Mouse (Mus musculus) limb, embryonic 14.5 days (tissue): ENCODE results near the gene Pkp4. TPM values are rescaled to one million over a fixed set of nuclear protein-coding genes. Genes with fewer than 3 reads are reported as not detected.

Source experiments
- ATAC-seq: fragments of 200-750 bp; cut with Nextera tagmentation; 2 replicates; pipeline ENCODE4 v1.8.0; 2017; ENCODE audit warnings: low read depth, moderate number of reproducible peaks, moderate TSS enrichment; ENCODE audit not compliant: low FRiP score
- DNase-seq: peaks from one replicate; pipeline ENCODE4 v3.0.0-alpha.2; 2015; ENCODE audit warnings: low spot score
- H3K27ac ChIP-seq: fragments of 300-500 bp; sonication (generic); replicated peaks from 2 replicates; pipeline ENCODE4 v1.5.1; 2014; ENCODE audit warnings: low read depth, mild to moderate bottlenecking, low read length, moderate library complexity, mixed read lengths
- H3K27me3 ChIP-seq: fragments of 300-500 bp; sonication (generic); 2 replicates; pipeline ENCODE4 v1.6.1; 2014; ENCODE audit warnings: low read length, mixed read lengths; ENCODE audit not compliant: control insufficient read depth, insufficient read depth
- H3K36me3 ChIP-seq: fragments of 300-500 bp; sonication (generic); 2 replicates; pipeline ENCODE4 v1.6.1; 2014; ENCODE audit warnings: mild to moderate bottlenecking, low read length, moderate library complexity, mixed read lengths; ENCODE audit not compliant: control insufficient read depth, insufficient read depth
- H3K4me1 ChIP-seq: fragments of 300-500 bp; sonication (generic); 2 replicates; pipeline ENCODE4 v1.6.1; 2014; ENCODE audit warnings: antibody characterized with exemption, low read length, mixed read lengths; ENCODE audit not compliant: control insufficient read depth, insufficient read depth
- H3K4me2 ChIP-seq: fragments of 300-500 bp; sonication (generic); replicated peaks from 2 replicates; pipeline ENCODE4 v1.6.1; 2014; ENCODE audit warnings: low read depth, mild to moderate bottlenecking, low read length, moderate library complexity; ENCODE audit not compliant: severe bottlenecking
- H3K4me3 ChIP-seq: fragments of 300-500 bp; sonication (generic); replicated peaks from 2 replicates; pipeline ENCODE4 v1.5.1; 2014; ENCODE audit warnings: low read length
- H3K9ac ChIP-seq: fragments of 300-500 bp; sonication (generic); 2 replicates; pipeline ENCODE4 v1.6.1; 2014; ENCODE audit warnings: mild to moderate bottlenecking, low read depth, low read length, moderate library complexity; ENCODE audit not compliant: severe bottlenecking
- H3K9me3 ChIP-seq: fragments of 300-500 bp; sonication (generic); 2 replicates; pipeline ENCODE4 v1.6.1; 2016; ENCODE audit warnings: low read length; ENCODE audit not compliant: control insufficient read depth
- POLR2A ChIP-seq: fragments of 200-500 bp; IDR thresholded peaks from 2 replicates; pipeline ENCODE4 v1.8.0; 2012; ENCODE audit warnings: inconsistent platforms, mild to moderate bottlenecking, moderate library complexity, borderline replicate concordance; ENCODE audit not compliant: insufficient read depth, insufficient read length; ENCODE audit errors: extremely low read depth
- WGBS: fragments of 180-500 bp; shearing (Covaris S2); extraction: QIAGEN DNeasy Blood & Tissue Kit; methylation state at CpG from one replicate; pipeline ENCODE4 v1.1.7; 2014; 5-methylcytosine and 5-hydroxymethylcytosine counted together
- polyA plus RNA-seq, 2 experiments: library from polyadenylated mRNA; depleted of rRNA in 1 of 2; stranded (reverse) in 1 of 2; unstranded in 1 of 2; fragments of >200 nt; fragmentation: Nextera tagmentation in 1 of 2; extraction: Ambion mirVana in 1 of 2; gene quantifications; 2 replicates each; pipeline versions ENCODE4 v1.2.1 to v1.2.3; 2012 to 2014

The Pkp4 gene
- polyA plus RNA-seq, 2 experiments = 31.3 to 48.7 TPM

DNA sequence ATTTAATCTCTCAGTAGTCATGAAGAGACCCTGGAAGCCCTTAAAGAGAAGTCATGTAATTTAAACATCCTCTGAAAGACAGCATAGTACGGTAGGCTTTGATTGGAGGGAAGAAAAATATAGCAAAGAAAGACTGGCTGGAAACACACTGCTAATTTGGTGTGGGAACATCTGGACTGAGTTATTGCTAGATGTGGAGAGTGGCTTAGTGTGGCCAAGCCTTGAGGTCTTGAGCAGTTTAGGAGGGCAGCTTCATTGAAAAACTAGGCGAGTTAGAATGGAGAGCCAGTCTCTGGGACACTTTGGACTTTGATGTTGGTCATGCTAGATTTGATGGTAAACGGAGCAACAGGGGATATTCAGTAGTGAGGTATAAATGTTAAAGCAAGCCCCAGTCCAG lies 129.7 kb downstream of the Pkp4 start:
- H3K4me2 ChIP-seq = no peak overlapping the region
- no peaks in the 10 kb centered on the region for H3K9me3 ChIP-seq
- H3K9ac ChIP-seq = no peak overlapping the region
- H3K4me1 ChIP-seq = peaks cover 16% of the 10 kb centered on the region
- TF ChIP-seq POLR2A = no peak
- DNase-seq (no peak), ATAC-seq (0 out of 2 replicates have a peak, but pooled peaks have one; percentile 47)
- H3K36me3 ChIP-seq = no peaks in the 10 kb centered on the region
- no peak overlapping the region for H3K4me3 ChIP-seq
- no peak overlapping the region; the same call in 1 of the 2 replicates for H3K27ac ChIP-seq
- 33% methylated on average over 3 of the region's 3 CpGs for WGBS
- no peaks in the 10 kb centered on the region for H3K27me3 ChIP-seq

DNA sequence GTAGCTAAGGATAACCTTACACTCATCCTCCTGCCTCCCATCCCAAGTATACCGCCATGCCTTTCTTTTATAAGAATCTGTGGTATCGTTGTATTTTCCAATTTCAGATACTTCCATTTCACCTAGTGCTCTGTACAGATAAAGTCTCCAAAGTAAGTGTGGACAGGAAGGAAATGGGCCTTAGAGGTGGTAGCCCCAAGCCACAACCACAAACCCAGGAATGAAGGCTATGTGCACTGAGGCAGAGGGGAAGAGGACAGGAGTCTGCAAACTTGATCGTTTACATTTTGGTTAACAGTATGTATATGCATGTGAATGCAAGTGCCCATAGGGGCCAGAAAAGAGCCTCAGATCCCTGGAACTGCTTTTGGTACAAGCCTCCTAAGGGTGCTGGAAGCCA lies 139.2 kb downstream of the Pkp4 start:
- no peak overlapping the region for H3K4me3 ChIP-seq
- H3K27me3 ChIP-seq = no peaks in the 10 kb centered on the region
- 0 out of 2 replicates have a peak, but pooled peaks cover 2% of the 10 kb centered on the region for H3K36me3 ChIP-seq
- H3K9me3 ChIP-seq = no peaks in the 10 kb centered on the region
- ATAC-seq (no peak), DNase-seq (no peak)
- WGBS = 92% methylated on average over 3 of the region's 3 CpGs
- no peak overlapping the region for H3K9ac ChIP-seq
- no peak overlapping the region for H3K4me2 ChIP-seq
- H3K4me1 ChIP-seq = no peaks in the 10 kb centered on the region
- H3K27ac ChIP-seq = no peak overlapping the region
- no peak for TF ChIP-seq POLR2A

DNA sequence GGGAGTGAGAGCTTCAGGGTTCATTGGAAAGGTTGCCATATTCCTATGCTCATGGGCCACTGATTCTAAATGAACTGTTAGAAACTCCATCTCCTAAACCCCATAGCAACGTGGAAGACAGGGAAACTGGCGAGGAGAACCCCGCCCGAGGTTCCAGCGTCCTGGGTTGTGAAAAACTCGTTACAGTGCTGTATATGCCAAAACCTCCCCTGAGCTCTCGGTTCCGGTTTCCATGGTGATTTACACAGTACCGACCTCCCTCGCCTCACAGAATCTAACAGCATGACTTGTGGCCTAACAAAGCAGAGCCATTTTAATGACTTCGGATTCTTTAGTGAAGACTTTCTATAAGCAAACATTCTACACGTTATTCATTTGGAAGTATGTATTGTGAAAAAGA lies 141.0 kb downstream of the Pkp4 start:
- no peaks in the 10 kb centered on the region for H3K27me3 ChIP-seq
- no peak overlapping the region for H3K4me3 ChIP-seq
- peak; percentile 55 for ATAC-seq
- TF ChIP-seq POLR2A = no peak
- no peak overlapping the region for H3K4me2 ChIP-seq
- H3K9ac ChIP-seq = no peak overlapping the region
- no peaks in the 10 kb centered on the region for H3K4me1 ChIP-seq
- H3K36me3 ChIP-seq = peaks cover 16% of the 10 kb centered on the region
- no peak overlapping the region for H3K27ac ChIP-seq
- H3K9me3 ChIP-seq = no peaks in the 10 kb centered on the region
- DNase-seq = peak; percentile 27
- 58% methylated on average over 12 of the region's 12 CpGs for WGBS

DNA sequence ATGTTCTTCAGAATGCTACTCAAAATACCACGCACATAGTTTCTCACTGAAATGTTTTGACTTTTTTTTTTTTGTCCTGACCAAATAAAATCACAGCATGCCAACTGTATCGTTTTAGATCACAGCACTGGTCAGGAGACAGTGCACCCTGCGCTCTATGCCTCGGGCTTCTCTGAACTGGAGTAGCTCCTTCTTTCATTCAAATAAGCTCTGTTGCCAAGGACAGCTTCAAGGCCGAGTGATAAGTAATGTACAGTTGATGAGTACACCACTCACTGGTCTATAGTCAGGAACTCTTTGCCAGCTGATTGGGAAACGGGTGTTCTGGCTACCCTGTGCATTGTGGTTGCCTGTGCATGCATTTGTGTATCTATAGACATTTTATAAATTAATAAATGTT lies 141.8 kb downstream of the Pkp4 start:
- Histone ChIP-seq H3K27ac (no peak overlapping the region), H3K9me3 (no peaks in the 10 kb centered on the region), H3K4me2 (no peak overlapping the region), H3K4me3 (no peak overlapping the region), H3K27me3 (no peaks in the 10 kb centered on the region), H3K36me3 (peaks cover 23% of the 10 kb centered on the region), H3K9ac (no peak overlapping the region), H3K4me1 (no peaks in the 10 kb centered on the region)
- TF ChIP-seq POLR2A = no peak
- 81% methylated on average over 6 of the region's 6 CpGs for WGBS
- no peak for ATAC-seq
- DNase-seq = no peak

DNA sequence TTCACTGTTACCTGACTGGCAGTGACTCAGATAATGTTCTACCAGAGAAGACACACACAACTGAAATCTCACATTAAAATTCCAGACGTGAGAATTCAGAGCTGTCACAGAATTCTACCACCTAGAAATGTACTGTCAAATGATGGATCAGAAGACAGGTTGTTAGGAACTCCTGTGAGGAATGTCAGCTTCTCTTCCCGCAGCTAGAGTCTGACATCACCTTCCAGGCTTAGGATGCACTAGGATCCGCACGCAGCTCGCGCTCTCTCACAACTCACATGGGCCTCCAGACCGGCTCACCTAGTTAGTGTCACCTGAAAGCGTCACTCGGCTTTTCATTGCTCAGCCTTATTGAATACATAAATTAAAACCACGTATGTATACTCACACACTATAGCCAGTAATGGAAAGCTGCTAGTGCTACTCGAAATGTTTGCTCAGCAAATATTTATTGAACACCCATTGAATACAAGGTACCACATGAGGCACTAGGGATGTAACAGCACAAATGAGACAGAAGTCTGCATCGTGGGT lies 142.9 kb downstream of the Pkp4 start:
- no peak overlapping the region for H3K4me2 ChIP-seq
- no peak overlapping the region for H3K9ac ChIP-seq
- no peak for DNase-seq
- H3K27me3 ChIP-seq = no peaks in the 10 kb centered on the region
- H3K36me3 ChIP-seq = peaks cover 33% of the 10 kb centered on the region
- ATAC-seq = no peak
- 86% methylated on average over 12 of the region's 12 CpGs for WGBS
- H3K4me3 ChIP-seq = no peak overlapping the region
- no peak for TF ChIP-seq POLR2A
- no peaks in the 10 kb centered on the region for H3K4me1 ChIP-seq
- H3K27ac ChIP-seq = no peak overlapping the region
- no peaks in the 10 kb centered on the region for H3K9me3 ChIP-seq

DNA sequence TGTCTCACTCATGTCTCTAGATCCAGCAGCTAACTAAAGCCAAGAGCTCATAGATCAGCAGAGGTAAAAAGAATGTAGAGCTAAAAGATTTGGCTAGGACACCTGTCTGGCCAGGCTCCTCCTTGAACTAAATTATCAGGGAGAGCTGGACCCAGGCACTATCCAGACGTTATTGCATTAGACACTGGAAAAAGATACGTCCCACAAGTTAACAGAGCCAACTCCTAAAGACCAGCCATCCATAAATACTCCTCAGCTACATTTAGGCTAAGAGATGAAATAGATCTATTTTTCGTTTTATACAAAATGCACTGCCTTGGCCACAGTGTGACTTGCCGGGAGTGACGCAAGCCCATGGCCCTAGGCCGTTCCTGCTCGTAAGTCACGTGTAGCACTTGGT lies 146.7 kb downstream of the Pkp4 start:
- WGBS = 82% methylated on average over 8 of the region's 8 CpGs

More for the DNA sequence above, 146.7 kb downstream of the Pkp4 start:
- no peak overlapping the region for H3K9ac ChIP-seq
- DNase-seq = no peak
- no peaks in the 10 kb centered on the region for H3K27me3 ChIP-seq
- no peak for ATAC-seq
- no peak overlapping the region for H3K4me2 ChIP-seq
- TF ChIP-seq POLR2A = no peak
- no peaks in the 10 kb centered on the region for H3K4me1 ChIP-seq
- H3K27ac ChIP-seq = no peak overlapping the region
- no peaks in the 10 kb centered on the region for H3K9me3 ChIP-seq
- peaks cover 46% of the 10 kb centered on the region for H3K36me3 ChIP-seq
- H3K4me3 ChIP-seq = no peak overlapping the region
